Mouse (Mus musculus) neural tube, embryonic 13.5 days (tissue): ENCODE results near the gene Slc28a1. TPM values are rescaled to one million over a fixed set of nuclear protein-coding genes. Genes with fewer than 3 reads are reported as not detected.
A peak's percentile ranks its signal among the peaks of the same experiment; 100 is the strongest.

Experiments used
- ATAC-seq: fragments of 200-750 bp; cut with Nextera tagmentation; 2 replicates; pipeline ENCODE4 v1.8.0; 2017; ENCODE audit warnings: low read depth, mild to moderate bottlenecking, moderate TSS enrichment, moderate library complexity
- H3K27ac ChIP-seq: fragments of 300-500 bp; sonication (generic); replicated peaks from 2 replicates; pipeline ENCODE4 v1.5.1; 2015; ENCODE audit warnings: moderate library complexity, mild to moderate bottlenecking, inconsistent platforms
- H3K27me3 ChIP-seq: fragments of 300-500 bp; sonication (generic); 2 replicates; pipeline ENCODE4 v1.6.1; 2015; ENCODE audit warnings: mild to moderate bottlenecking, inconsistent platforms
- H3K36me3 ChIP-seq: fragments of 300-500 bp; sonication (generic); 2 replicates; pipeline ENCODE4 v1.6.1; 2015; ENCODE audit warnings: mild to moderate bottlenecking, inconsistent platforms
- H3K4me1 ChIP-seq: fragments of 300-500 bp; sonication (generic); replicated peaks from 2 replicates; pipeline ENCODE4 v1.6.1; 2015; ENCODE audit warnings: inconsistent platforms
- H3K4me2 ChIP-seq: fragments of 300-500 bp; sonication (generic); 2 replicates; pipeline ENCODE4 v1.6.1; 2015; ENCODE audit warnings: inconsistent platforms, mild to moderate bottlenecking, moderate library complexity
- H3K4me3 ChIP-seq: fragments of 300-500 bp; sonication (generic); 2 replicates; pipeline ENCODE4 v1.5.1; 2015; ENCODE audit warnings: mild to moderate bottlenecking, inconsistent platforms
- H3K9ac ChIP-seq: fragments of 300-500 bp; sonication (generic); 2 replicates; pipeline ENCODE4 v1.6.1; 2015; ENCODE audit warnings: moderate library complexity, mild to moderate bottlenecking, inconsistent platforms
- H3K9me3 ChIP-seq: fragments of 300-500 bp; sonication (generic); 2 replicates; pipeline ENCODE4 v1.6.1; 2016; ENCODE audit warnings: inconsistent platforms
- WGBS: fragments of 180-500 bp; shearing (Covaris S2); methylation state at CpG from one replicate; pipeline ENCODE4 v1.1.7; 2015; 5-methylcytosine and 5-hydroxymethylcytosine counted together
- polyA plus RNA-seq: library from polyadenylated mRNA; unstranded; fragments of >200 nt; fragmentation: Nextera tagmentation; extraction: Ambion mirVana; gene quantifications from 2 replicates; pipeline ENCODE4 v1.2.1, GENCODE M21; 2015

Slc28a1 gene
- polyA plus RNA-seq, 1 experiment from 2014 or later = not detected

GRCm38 (mm10) chr7:81105525-81105924, 9.1 kb upstream of the Slc28a1 start:
- 59% methylated on average over 4 of the region's 4 CpGs for WGBS
- no peaks in the 10 kb centered on the region for H3K36me3 ChIP-seq
- no peak overlapping the region for H3K27ac ChIP-seq
- no peak for ATAC-seq
- H3K4me3 ChIP-seq = no peak overlapping the region
- H3K4me1 ChIP-seq = peaks cover 5% of the 10 kb centered on the region; the same call in 1 of the 2 replicates
- H3K27me3 ChIP-seq = no peaks in the 10 kb centered on the region
- no peak overlapping the region for H3K9ac ChIP-seq
- H3K9me3 ChIP-seq = no peaks in the 10 kb centered on the region
- H3K4me2 ChIP-seq = no peak overlapping the region

- Histone ChIP-seq H3K4me3 (no peak overlapping the region), H3K9me3 (no peaks in the 10 kb centered on the region), H3K4me1 (peaks cover 5% of the 10 kb centered on the region; the same call in 1 of the 2 replicates), H3K27ac (no peak overlapping the region), H3K4me2 (no peak overlapping the region), H3K9ac (no peak overlapping the region), H3K36me3 (no peaks in the 10 kb centered on the region), H3K27me3 (no peaks in the 10 kb centered on the region)
- WGBS = 83% methylated on average over 5 of the region's 5 CpGs
- ATAC-seq = no peak
Measured at GRCm38 (mm10) chr7:81108226-81108625, 6.4 kb upstream of the Slc28a1 start.

- H3K4me3 ChIP-seq = no peak overlapping the region
- WGBS = 67% methylated on average over 9 of the region's 9 CpGs
Measured at GRCm38 (mm10) chr7:81109717-81110651, 4.6 kb upstream of the Slc28a1 start.

GRCm38 (mm10) chr7:81110791-81111190, 3.8 kb upstream of the Slc28a1 start:
- ATAC-seq = no peak
- Histone ChIP-seq H3K27ac (no peak overlapping the region), H3K27me3 (no peaks in the 10 kb centered on the region), H3K4me3 (no peak overlapping the region), H3K36me3 (no peaks in the 10 kb centered on the region), H3K4me1 (no peaks in the 10 kb centered on the region), H3K9ac (no peak overlapping the region), H3K4me2 (no peak overlapping the region), H3K9me3 (no peaks in the 10 kb centered on the region)
- 91% methylated on average over 4 of the region's 4 CpGs for WGBS

More at GRCm38 (mm10) chr7:81109717-81110651, 4.6 kb upstream of the Slc28a1 start:
- H3K4me2 ChIP-seq = no peak overlapping the region
- no peaks in the 10 kb centered on the region for H3K36me3 ChIP-seq
- H3K27me3 ChIP-seq = no peaks in the 10 kb centered on the region
- no peak overlapping the region for H3K9ac ChIP-seq
- H3K4me1 ChIP-seq = peaks cover 5% of the 10 kb centered on the region; the same call in 1 of the 2 replicates
- no peak overlapping the region for H3K27ac ChIP-seq
- ATAC-seq = no peak
- H3K9me3 ChIP-seq = no peaks in the 10 kb centered on the region

- Histone ChIP-seq H3K4me1 (no peaks in the 10 kb centered on the region), H3K36me3 (no peaks in the 10 kb centered on the region), H3K27me3 (no peaks in the 10 kb centered on the region), H3K4me2 (no peak overlapping the region), H3K9ac (no peak overlapping the region), H3K27ac (no peak overlapping the region), H3K4me3 (no peak overlapping the region), H3K9me3 (no peaks in the 10 kb centered on the region)
- WGBS = 99% methylated on average over 2 of the region's 2 CpGs
- ATAC-seq = no peak
Measured at GRCm38 (mm10) chr7:81111729-81112128, 2.9 kb upstream of the Slc28a1 start.

GRCm38 (mm10) chr7:81112686-81113360, 1.8 kb upstream of the Slc28a1 start:
- H3K27ac ChIP-seq = no peak overlapping the region
- no peaks in the 10 kb centered on the region for H3K9me3 ChIP-seq
- H3K4me1 ChIP-seq = no peaks in the 10 kb centered on the region
- no peak for ATAC-seq
- H3K27me3 ChIP-seq = no peaks in the 10 kb centered on the region
- no peaks in the 10 kb centered on the region for H3K36me3 ChIP-seq
- H3K9ac ChIP-seq = no peak overlapping the region
- WGBS = 60% methylated on average over 6 of the region's 6 CpGs
- no peak overlapping the region for H3K4me2 ChIP-seq
- no peak overlapping the region for H3K4me3 ChIP-seq

GRCm38 (mm10) chr7:81121099-81121498, 6.5 kb downstream of the Slc28a1 start:
- Histone ChIP-seq H3K27me3 (no peaks in the 10 kb centered on the region), H3K4me3 (no peak overlapping the region), H3K9ac (no peak overlapping the region), H3K36me3 (no peaks in the 10 kb centered on the region), H3K27ac (no peak overlapping the region), H3K4me2 (no peak overlapping the region), H3K9me3 (no peaks in the 10 kb centered on the region), H3K4me1 (peaks cover 16% of the 10 kb centered on the region)
- 62% methylated on average over 3 of the region's 3 CpGs for WGBS
- ATAC-seq = no peak

GRCm38 (mm10) chr7:81122808-81123207, 8.2 kb downstream of the Slc28a1 start:
- H3K9ac ChIP-seq = no peak overlapping the region
- no peaks in the 10 kb centered on the region for H3K27me3 ChIP-seq
- no peaks in the 10 kb centered on the region for H3K36me3 ChIP-seq
- 76% methylated on average over 2 of the region's 2 CpGs for WGBS
- H3K4me2 ChIP-seq = no peak overlapping the region
- no peaks in the 10 kb centered on the region for H3K9me3 ChIP-seq
- peaks cover 16% of the 10 kb centered on the region for H3K4me1 ChIP-seq
- no peak overlapping the region for H3K4me3 ChIP-seq
- H3K27ac ChIP-seq = no peak overlapping the region
- ATAC-seq = no peak

GRCm38 (mm10) chr7:81123553-81123952, 9.0 kb downstream of the Slc28a1 start:
- ATAC-seq = no peak
- H3K27me3 ChIP-seq = no peaks in the 10 kb centered on the region
- no peak overlapping the region for H3K9ac ChIP-seq
- no peaks in the 10 kb centered on the region for H3K36me3 ChIP-seq
- 92% methylated on average over 5 of the region's 5 CpGs for WGBS
- H3K9me3 ChIP-seq = no peaks in the 10 kb centered on the region
- peaks cover 16% of the 10 kb centered on the region for H3K4me1 ChIP-seq
- H3K4me2 ChIP-seq = no peak overlapping the region
- no peak overlapping the region for H3K27ac ChIP-seq
- no peak overlapping the region for H3K4me3 ChIP-seq

- Histone ChIP-seq H3K27ac (no peak overlapping the region), H3K9me3 (no peaks in the 10 kb centered on the region), H3K4me2 (no peak overlapping the region), H3K9ac (no peak overlapping the region), H3K27me3 (no peaks in the 10 kb centered on the region), H3K4me1 (peaks cover 16% of the 10 kb centered on the region), H3K36me3 (no peaks in the 10 kb centered on the region), H3K4me3 (no peak overlapping the region)
- no peak for ATAC-seq
- WGBS = 80% methylated on average over 8 of the region's 8 CpGs
Measured at GRCm38 (mm10) chr7:81124773-81125172, 10.2 kb downstream of the Slc28a1 start.

GRCm38 (mm10) chr7:81125215-81126175, 10.9 kb downstream of the Slc28a1 start:
- Histone ChIP-seq H3K9me3 (no peaks in the 10 kb centered on the region), H3K27me3 (no peaks in the 10 kb centered on the region), H3K4me2 (no peak overlapping the region), H3K27ac (no peak overlapping the region), H3K4me3 (no peak overlapping the region), H3K36me3 (no peaks in the 10 kb centered on the region), H3K9ac (no peak overlapping the region), H3K4me1 (peaks cover 16% of the 10 kb centered on the region)
- 66% methylated on average over 10 of the region's 10 CpGs for WGBS
- 0 out of 2 replicates have a peak, but pooled peaks have one; percentile 43 for ATAC-seq
